Mouse (Mus musculus): Measurements from ENCODE around the gene Mfsd13b.

DNA sequence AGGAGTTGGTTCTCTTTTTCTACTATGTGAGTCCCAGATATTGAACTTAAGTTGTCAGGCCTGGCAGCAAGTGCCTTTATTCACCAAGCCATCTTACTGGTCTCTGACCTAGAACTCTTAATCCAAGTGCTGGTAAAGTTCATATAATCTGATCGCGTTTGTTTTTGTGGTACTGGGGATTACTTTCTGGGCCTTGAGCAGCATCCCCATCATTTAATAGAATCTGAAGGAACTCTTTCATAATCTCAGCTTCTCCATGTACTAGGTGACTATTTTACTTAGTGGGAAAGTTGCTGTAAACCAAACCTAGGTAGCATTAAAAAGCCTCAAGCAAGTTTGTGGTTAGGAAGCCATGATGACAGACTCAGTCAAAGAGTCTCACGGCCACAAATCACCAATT is 19.6 kb downstream of the Mfsd13b start:
- TF ChIP-seq CTCF (IDR thresholded peaks at IDR 0.05; ENCODE audit: borderline replicate concordance, insufficient read depth, low read length), result no peak
- TF ChIP-seq POLR2A (IDR thresholded peaks at IDR 0.05; ENCODE audit: low read depth, low read length), result no peak
